Mouse (Mus musculus) layer of hippocampus, postnatal 36 days (tissue): ENCODE results near the gene Crls1. TPM values are rescaled to one million over a fixed set of nuclear protein-coding genes. Genes with fewer than 3 reads are reported as not detected.
A peak's percentile ranks its signal among the peaks of the same experiment; 100 is the strongest.

ENCODE experiments used
- DNase-seq, 2 experiments: peaks; one replicate each; pipeline ENCODE4 v3.0.0; 2022
- total RNA-seq, 2 experiments: library from RNA; stranded (reverse); gene quantifications; 2 replicates each; pipeline ENCODE4 v1.2.3; 2021

Gene Crls1
- total RNA-seq: 10 to 100 TPM; 41.2 to 49.4 TPM

- peak; percentile 96 to 97 for DNase-seq
These were observed at the start of gene Crls1 for GRCm38 (mm10) chr2:132846407-132847358. TSS of gene Crls1 (plus strand) at chr2:132846666.

- no peak for DNase-seq
These were observed 43.5 kb upstream of the Crls1 start for GRCm38 (mm10) chr2:132802976-132803375.

DNA sequence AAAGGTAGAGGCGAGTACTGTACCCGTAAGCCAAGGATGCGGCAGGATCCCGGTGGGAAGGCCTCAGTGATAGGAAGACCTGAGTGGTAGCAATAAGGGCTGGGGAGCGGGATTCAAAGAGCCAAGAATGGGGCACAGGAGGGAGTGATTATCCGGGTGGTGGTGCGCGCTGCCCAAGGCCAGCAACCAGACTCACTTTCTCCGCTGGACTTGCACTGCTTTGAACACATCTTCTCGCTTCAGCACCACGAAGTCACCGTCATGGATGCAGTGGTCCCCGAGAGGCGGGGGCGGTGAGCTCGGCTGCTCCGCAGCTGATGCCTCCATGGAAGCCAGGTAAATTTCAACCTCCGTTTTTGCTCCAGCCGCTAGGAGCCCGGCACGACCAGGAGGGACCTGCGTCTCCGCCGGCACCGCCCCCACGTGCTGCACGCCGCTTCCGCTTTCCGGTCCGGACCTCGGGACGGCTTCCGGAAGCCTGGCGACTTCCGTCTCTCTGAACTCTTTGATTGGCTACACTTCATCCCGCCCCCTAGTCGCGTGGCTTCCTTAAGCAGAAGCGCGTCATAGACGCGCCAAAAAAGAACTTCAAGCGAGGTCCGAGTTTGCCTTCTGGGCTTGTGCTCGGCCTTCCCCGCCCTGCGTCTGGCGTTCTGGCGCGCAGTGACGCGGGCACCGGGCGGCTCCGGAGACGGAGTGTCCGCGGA is 30.7 kb upstream of the Crls1 start, which contains the start of the genes Trmt6 and Mcm8:
Gene Trmt6, minus strand, starts transcription at position 448 of the 707 bp plus-strand sequence.
Gene Mcm8, plus strand, starts transcription at position 534 of the 707 bp plus-strand sequence.
- peak; percentile 85 to 86 for DNase-seq

- no peak for DNase-seq
These were observed 5.4 kb upstream of the Crls1 start for GRCm38 (mm10) chr2:132841071-132841470.

DNA sequence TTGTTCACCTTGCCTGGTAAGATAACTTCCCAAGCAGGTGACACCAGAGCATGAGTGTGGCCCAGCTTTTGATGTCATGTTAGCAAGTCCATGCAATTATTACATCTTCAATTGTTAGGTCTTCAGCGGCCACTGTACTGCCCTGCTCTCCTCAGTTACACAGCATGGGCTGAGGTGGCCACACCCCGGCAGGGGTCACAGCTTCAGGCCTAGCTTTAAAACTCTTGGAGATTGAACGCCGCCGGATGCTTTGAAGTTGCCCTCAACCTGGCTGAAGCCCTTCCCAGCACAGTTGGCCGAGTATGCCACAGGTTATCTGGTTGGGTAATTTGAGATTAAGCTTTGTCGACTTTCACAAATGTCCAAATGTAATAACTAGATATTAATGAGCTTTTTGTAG is 1.1 kb downstream of the Crls1 start:
- no peak for DNase-seq

- no peak for DNase-seq
These were observed 1.9 kb downstream of the Crls1 start for GRCm38 (mm10) chr2:132848361-132848760.

DNA sequence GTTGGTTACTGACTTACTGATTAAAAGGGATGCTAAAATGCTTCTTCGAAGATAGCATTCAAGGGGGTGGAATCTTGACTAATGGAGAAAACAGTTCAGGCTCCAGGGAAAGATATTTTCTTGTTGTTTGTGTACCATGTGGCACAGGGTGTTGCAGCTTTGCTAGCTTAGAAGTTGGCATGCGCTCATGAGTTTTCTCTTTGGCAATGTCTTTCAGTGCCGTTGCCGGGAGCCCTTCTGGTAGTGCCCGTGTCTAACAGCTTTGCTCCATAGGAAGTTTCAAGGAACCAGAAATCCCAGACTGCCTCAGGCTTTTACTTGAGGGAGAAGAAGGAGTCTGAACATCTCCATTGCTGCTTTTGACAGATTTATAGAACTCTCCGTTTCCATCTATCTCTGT is 2.7 kb downstream of the Crls1 start:
- DNase-seq: peak; percentile 26 to 41

DNA sequence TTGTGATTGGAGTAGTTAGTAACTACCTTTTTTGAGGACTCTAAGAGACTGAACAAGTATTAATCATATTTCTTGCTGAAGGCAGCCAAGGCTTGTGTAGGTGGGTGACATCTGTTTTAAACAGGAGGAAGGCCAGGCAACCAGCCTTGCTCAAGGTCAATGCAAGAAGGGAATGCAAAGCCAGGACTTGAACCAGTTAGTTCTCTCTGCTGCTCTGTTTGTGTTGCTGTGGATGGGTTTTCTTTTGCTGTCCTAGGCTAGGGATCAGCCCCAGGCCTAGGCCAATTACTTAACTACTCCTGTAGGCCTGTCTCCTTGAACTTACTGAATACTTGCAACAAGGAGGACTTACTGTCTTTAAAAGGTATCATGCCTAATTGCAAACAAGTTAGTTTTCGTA is 6.6 kb downstream of the Crls1 start:
- no peak for DNase-seq

GRCm38 (mm10) chr2:132856333-132856732 is 9.9 kb downstream of the Crls1 start:
- no peak for DNase-seq

- no peak for DNase-seq
These were observed 14.0 kb downstream of the Crls1 start for GRCm38 (mm10) chr2:132860435-132860834.

GRCm38 (mm10) chr2:132861456-132861855 is 15.0 kb downstream of the Crls1 start:
- no peak for DNase-seq

DNA sequence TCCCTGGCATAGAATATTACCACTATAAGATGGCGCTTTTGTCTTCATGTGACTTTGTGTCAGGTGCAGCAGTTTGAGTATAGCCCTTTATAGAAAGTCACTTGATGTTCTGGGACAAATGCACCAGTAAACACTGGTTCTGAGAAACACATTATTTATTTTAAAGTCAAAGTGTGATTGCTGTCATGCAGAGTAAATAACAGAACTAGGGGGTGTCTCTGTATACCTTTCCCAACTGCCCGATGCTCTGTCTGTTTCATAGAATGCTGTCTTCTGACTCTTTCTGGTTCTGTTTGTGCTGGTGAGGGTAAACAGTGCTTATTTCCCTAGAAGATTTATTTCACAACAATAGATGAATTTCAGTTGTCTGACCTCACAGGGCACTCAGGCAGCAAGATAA is 16.9 kb downstream of the Crls1 start:
- no peak for DNase-seq

DNA sequence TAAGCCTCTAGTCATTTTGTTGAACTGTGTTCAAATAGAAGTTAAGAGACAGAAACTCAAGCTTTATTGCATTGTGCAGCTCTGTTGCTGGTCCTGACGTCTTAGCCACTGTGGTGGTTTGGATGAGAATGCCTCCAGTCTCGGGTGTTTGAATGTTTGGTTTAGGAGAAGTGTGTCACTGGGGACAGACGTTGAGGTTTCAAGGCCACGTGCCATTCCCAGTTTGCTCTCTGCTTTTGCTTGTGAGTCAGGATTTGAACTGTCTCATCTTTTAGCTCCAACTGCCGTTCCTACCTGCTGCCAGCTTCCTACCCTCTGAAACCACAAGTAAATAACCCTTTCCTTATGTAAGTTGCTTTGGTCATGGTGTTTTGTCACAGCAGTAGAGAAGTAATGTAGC is 21.1 kb downstream of the Crls1 start:
- DNase-seq: no peak

GRCm38 (mm10) chr2:132869682-132870081 is 23.2 kb downstream of the Crls1 start:
- DNase-seq: no peak

GRCm38 (mm10) chr2:132870286-132870685 is 23.8 kb downstream of the Crls1 start:
- DNase-seq: no peak

DNA sequence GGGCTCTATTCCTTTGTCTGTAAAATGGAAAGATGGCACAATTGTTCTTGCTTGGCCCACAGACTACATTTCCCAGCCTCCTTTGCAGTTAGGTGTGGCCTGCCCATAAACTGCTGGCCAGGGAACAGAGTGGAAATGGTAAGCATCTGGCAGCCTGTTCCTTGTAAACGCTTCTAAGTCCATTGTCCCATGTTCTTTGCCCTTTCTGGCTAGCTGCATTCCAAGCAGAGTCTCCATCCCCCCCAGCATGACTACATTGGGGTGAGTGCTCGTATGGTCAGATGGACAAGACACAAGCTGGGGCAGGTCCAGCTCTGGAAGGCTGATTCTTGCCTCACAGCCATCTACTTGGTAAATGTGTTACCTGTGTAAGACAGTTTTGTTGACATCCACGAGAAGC is 25.2 kb downstream of the Crls1 start:
- DNase-seq: no peak

- DNase-seq: no peak
These were observed 27.3 kb downstream of the Crls1 start for GRCm38 (mm10) chr2:132873657-132874326.

GRCm38 (mm10) chr2:132876991-132877390 is 30.5 kb downstream of the Crls1 start:
- DNase-seq: no peak

DNA sequence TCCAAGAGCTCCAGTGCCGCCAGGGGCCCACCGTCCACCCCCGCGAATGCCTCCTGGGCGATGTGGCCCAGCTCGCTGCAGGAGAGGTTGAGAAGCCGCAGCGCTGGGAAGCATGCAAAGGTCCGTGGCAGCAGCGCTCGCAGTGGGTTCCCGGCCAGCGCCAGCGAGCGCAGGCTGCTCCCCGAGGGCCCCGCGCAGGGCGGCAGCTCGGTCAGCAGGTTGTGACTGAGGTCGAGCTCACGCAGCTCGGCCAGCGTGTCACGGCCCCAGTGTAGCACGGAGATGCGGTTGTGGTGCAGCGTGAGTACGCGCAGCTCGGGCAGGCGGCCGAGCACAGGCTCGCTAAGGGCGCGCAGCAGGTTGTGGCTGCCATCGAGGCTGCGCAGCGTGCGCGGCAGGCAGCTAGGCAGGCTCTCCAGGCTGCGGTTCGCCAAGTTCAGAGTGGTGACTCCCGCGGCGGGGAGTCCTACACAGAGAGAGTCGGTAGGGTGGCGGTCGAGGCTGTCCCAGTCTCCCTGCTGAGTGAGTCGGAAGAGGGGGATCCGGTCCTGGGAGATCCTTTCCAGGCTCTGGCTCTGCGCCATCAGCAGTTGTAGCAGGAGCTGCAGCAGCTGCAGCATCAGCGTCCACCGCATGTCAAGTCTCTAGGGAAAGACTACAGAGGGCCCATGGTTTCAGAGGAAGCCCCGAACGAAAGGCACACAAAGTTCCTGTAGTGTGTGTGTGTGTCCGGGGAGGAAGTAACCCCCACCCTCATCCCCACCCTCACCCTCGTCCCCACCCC is 33.0 kb downstream of the Crls1 start:
- peak; percentile 27 to 37 for DNase-seq

- DNase-seq: no peak
These were observed 34.6 kb downstream of the Crls1 start, which contains the start of gene Lrrn4 for GRCm38 (mm10) chr2:132880844-132881645. TSS of gene Lrrn4 (minus strand) at chr2:132880891.
